Mouse (Mus musculus): Measurements from ENCODE around the gene Tmem43.

DNA sequence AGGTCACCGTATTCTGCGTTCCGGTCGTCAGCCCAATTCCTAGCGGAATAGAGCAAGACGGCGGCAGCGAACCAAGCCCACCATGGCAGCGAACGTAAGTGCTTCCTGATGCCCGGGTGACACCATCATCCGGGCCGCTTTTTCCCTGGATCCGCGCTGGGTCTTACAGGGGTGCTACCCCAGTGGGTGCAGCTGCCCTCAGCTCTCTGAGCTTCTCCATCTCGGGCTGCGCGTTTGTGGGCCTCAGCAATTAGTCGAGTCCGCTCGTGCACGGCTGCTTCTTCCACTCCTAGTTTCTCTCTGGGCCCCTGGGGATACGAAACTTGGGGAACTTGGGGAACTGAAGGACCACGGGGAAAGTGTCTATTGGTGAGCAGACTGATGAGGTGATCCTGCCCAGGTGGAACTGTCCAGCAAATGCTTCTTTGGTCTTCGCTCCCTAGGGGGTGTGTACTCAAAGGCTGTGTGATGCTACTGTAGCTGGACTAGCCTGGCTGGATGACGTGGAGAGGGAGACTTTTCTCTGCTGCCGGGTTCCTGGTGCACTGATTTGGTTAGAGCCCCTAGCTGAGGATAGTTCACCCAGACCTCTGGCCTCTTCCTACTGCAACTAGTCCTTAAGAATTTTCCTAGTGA, 420 bp downstream of the Tmem43 start:
- TF ChIP-seq POLR2A (IDR thresholded peaks at IDR 0.05; ENCODE audit: extremely low read depth, insufficient read depth, low read length) (no peak), CTCF (IDR thresholded peaks at IDR 0.05; ENCODE audit: extremely low read depth, insufficient read depth, low read length) (no peak)
